Mouse (Mus musculus) E14TG2a.4 (cell line): Measurements from ENCODE around the gene Npc1l1.

ENCODE experiments used
- H3K27me3 ChIP-seq: 2 replicates; pipeline ENCODE4 v1.6.1; 2014; ENCODE audit warnings: low read length, control low read depth; ENCODE audit not compliant: insufficient read depth
- H3K36me3 ChIP-seq: 2 replicates; pipeline ENCODE4 v1.6.1; 2014; ENCODE audit warnings: low read length, control low read depth; ENCODE audit not compliant: insufficient read depth
- H3K4me1 ChIP-seq: replicated peaks from 2 replicates; pipeline ENCODE4 v1.6.1; 2014; ENCODE audit warnings: low read depth, low read length, control low read depth
- H3K4me3 ChIP-seq: replicated peaks from 2 replicates; pipeline ENCODE4 v1.5.1; 2014; ENCODE audit warnings: mild to moderate bottlenecking, low read length
- H3K9me3 ChIP-seq: 2 replicates; pipeline ENCODE4 v1.6.1; 2014; ENCODE audit warnings: low read length, control low read depth
- CTCF ChIP-seq: conservative IDR thresholded peaks from 2 replicates; pipeline ENCODE4 v1.5.1; 2014; ENCODE audit warnings: low read length
- NANOG ChIP-seq: IDR thresholded peaks from 2 replicates; pipeline ENCODE4 v1.6.1; 2014; ENCODE audit warnings: borderline replicate concordance, low read length, mixed read lengths
- POU5F1 ChIP-seq: IDR thresholded peaks from 2 replicates; pipeline ENCODE4 v1.6.1; 2014; ENCODE audit warnings: low read length, borderline replicate concordance

Npc1l1 gene

GRCm38 (mm10) chr11:6230012-6230411 lies at the start of gene Npc1l1:
TSS of gene Npc1l1 (minus strand) at chr11:6230143.
- TF ChIP-seq POU5F1 (no peak), NANOG (no peak), CTCF (no peak)
- Histone ChIP-seq H3K4me3 (peak within 1 kb of the TSS; percentile 55), H3K36me3 (no peaks in the 10 kb centered on the region), H3K4me1 (peaks cover 8% of the 10 kb centered on the region; the same call in 1 of the 2 replicates), H3K9me3 (peaks cover 6% of the 10 kb centered on the region), H3K27me3 (peaks cover 24% of the 10 kb centered on the region)

DNA sequence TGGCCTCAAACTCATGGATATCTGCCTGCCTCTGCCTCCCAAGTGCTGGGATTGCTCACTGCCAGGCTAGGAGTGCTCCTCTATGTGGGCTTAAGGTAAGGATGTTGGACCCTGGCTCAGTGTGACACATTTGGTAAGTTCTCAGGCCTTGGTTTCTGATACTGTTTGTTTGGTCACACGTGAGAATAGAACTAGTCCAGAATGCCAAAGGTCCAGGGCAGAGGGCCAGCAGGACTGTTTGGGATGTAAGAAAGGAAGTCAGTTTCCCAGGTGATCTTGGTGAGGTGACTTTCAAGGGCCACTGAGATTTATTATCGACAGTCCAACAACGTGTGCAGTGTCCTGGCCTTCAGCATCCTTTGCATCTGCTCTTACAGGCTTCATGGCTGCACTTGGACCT lies 46.5 kb upstream of the Npc1l1 start:
- no peak for TF ChIP-seq POU5F1
- TF ChIP-seq CTCF, result no peak
- no peak for TF ChIP-seq NANOG
- Histone ChIP-seq H3K9me3 (peaks cover 25% of the 10 kb centered on the region), H3K4me3 (no peak overlapping the region), H3K36me3 (peaks cover 23% of the 10 kb centered on the region), H3K27me3 (no peaks in the 10 kb centered on the region), H3K4me1 (peaks cover 20% of the 10 kb centered on the region)

GRCm38 (mm10) chr11:6275094-6275484 lies 45.1 kb upstream of the Npc1l1 start:
- H3K9me3 ChIP-seq, result peaks cover 11% of the 10 kb centered on the region
- TF ChIP-seq NANOG, result no peak

GRCm38 (mm10) chr11:6274387-6275093 lies 44.6 kb upstream of the Npc1l1 start, which contains the start of gene Tmed4:
TSS of gene Tmed4 (minus strand) at chr11:6274870.
- TF ChIP-seq NANOG (no peak), CTCF (peak; percentile 49)
- H3K4me1 ChIP-seq, result peaks cover 20% of the 10 kb centered on the region
- H3K36me3 ChIP-seq, result peaks cover 39% of the 10 kb centered on the region
- H3K27me3 ChIP-seq, result no peaks in the 10 kb centered on the region
- H3K4me3 ChIP-seq, result peak within 1 kb of the TSS; percentile 95
- peaks cover 6% of the 10 kb centered on the region; the same call in 1 of the 2 replicates for H3K9me3 ChIP-seq

More at GRCm38 (mm10) chr11:6275094-6275484, 45.1 kb upstream of the Npc1l1 start:
- H3K4me1 ChIP-seq, result peaks cover 20% of the 10 kb centered on the region
- peak overlapping the region; percentile 95 for H3K4me3 ChIP-seq
- peaks cover 35% of the 10 kb centered on the region for H3K36me3 ChIP-seq
- H3K27me3 ChIP-seq, result no peaks in the 10 kb centered on the region

DNA sequence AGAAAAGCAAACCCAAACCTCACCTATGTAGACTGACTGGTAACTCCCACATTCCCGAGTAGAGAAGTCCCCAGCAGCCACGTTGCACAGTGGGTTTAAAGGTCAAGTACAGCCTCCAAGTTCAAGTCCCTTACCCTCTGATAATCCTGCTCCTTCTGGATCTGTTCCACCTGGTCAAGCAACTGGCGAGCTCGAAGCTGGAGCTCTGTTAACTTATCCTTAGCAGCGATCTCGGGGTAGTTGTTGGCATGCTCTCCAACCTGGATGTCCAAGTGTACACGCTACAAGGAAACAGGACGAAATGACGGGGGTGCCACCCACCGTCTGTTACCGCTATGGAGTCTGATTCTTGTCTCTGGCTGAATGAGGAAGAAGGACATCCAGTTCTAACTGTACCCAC lies 43.7 kb upstream of the Npc1l1 start:
- Histone ChIP-seq H3K36me3 (peaks cover 39% of the 10 kb centered on the region), H3K4me3 (peak overlapping the region; percentile 95), H3K27me3 (no peaks in the 10 kb centered on the region), H3K4me1 (peaks cover 22% of the 10 kb centered on the region), H3K9me3 (no peaks in the 10 kb centered on the region)
- TF ChIP-seq NANOG (no peak), POU5F1 (no peak), CTCF (no peak)

GRCm38 (mm10) chr11:6267320-6268254 lies 37.6 kb upstream of the Npc1l1 start, which contains the start of gene Ddx56:
TSS of gene Ddx56 (minus strand) at chr11:6267772.
- H3K9me3 ChIP-seq, result no peaks in the 10 kb centered on the region
- TF ChIP-seq POU5F1 (no peak), NANOG (no peak), CTCF (no peak)

DNA sequence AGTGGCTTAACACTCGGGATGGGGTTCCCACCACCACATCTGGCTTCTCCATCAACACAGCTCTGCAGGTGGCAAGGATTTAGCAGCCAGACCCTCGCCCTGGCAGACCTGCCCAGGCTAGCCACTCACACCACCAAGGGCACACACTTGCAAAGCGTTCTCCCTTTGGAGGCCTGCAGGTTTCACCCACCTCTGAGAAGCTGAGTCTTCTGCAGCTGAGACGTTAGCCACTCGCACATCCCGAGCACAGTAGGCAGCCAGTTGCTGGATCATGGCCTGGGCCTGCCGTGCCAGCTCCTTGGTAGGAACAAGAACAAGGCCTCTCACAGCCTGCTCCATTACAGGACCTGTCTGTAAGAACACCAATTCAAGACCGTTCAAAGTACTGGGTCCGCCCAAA lies 36.7 kb upstream of the Npc1l1 start:
- H3K27me3 ChIP-seq, result no peaks in the 10 kb centered on the region
- TF ChIP-seq POU5F1 (no peak), CTCF (no peak), NANOG (no peak)
- no peaks in the 10 kb centered on the region for H3K9me3 ChIP-seq
- H3K4me3 ChIP-seq, result peak overlapping the region; percentile 99
- H3K36me3 ChIP-seq, result peaks cover 71% of the 10 kb centered on the region
- H3K4me1 ChIP-seq, result peaks cover 40% of the 10 kb centered on the region

More at GRCm38 (mm10) chr11:6267320-6268254, 37.6 kb upstream of the Npc1l1 start, which contains the start of gene Ddx56:
- peak within 1 kb of the TSS; percentile 99 for H3K4me3 ChIP-seq
- H3K27me3 ChIP-seq, result no peaks in the 10 kb centered on the region
- peaks cover 37% of the 10 kb centered on the region for H3K4me1 ChIP-seq
- H3K36me3 ChIP-seq, result peaks cover 70% of the 10 kb centered on the region

- TF ChIP-seq NANOG (no peak), POU5F1 (no peak), CTCF (peak; percentile 97)
- peaks cover 73% of the 10 kb centered on the region for H3K4me1 ChIP-seq
- H3K4me3 ChIP-seq, result no peak overlapping the region
- H3K9me3 ChIP-seq, result no peaks in the 10 kb centered on the region
- H3K36me3 ChIP-seq, result peaks cover 99% of the 10 kb centered on the region
- no peaks in the 10 kb centered on the region for H3K27me3 ChIP-seq
These were observed 31.6 kb upstream of the Npc1l1 start for GRCm38 (mm10) chr11:6261434-6262082.
